Mouse (Mus musculus) CD4-positive, CD25-positive, alpha-beta regulatory T cell, adult 4 months (primary cell): ENCODE data around the gene Rin1. TPM values are rescaled to one million over a fixed set of nuclear protein-coding genes. Genes with fewer than 3 reads are reported as not detected.
"Not testable (repeated sequence)": the region's sequence is repeated elsewhere in the genome, so short reads cannot be mapped to it uniquely, and the experiment has no call there.

ENCODE experiments used
- ATAC-seq: one replicate; pipeline ENCODE4 v1.8.0; 2017
- polyA plus RNA-seq, 2 experiments: library from polyadenylated mRNA; unstranded; fragments of 100-300 nt; shearing (Covaris generic); gene quantifications; one replicate each; pipeline ENCODE4 v1.2.1; 2017

Gene Rin1
- polyA plus RNA-seq, result under 1 TPM; 0.14 to 0.17 TPM

DNA sequence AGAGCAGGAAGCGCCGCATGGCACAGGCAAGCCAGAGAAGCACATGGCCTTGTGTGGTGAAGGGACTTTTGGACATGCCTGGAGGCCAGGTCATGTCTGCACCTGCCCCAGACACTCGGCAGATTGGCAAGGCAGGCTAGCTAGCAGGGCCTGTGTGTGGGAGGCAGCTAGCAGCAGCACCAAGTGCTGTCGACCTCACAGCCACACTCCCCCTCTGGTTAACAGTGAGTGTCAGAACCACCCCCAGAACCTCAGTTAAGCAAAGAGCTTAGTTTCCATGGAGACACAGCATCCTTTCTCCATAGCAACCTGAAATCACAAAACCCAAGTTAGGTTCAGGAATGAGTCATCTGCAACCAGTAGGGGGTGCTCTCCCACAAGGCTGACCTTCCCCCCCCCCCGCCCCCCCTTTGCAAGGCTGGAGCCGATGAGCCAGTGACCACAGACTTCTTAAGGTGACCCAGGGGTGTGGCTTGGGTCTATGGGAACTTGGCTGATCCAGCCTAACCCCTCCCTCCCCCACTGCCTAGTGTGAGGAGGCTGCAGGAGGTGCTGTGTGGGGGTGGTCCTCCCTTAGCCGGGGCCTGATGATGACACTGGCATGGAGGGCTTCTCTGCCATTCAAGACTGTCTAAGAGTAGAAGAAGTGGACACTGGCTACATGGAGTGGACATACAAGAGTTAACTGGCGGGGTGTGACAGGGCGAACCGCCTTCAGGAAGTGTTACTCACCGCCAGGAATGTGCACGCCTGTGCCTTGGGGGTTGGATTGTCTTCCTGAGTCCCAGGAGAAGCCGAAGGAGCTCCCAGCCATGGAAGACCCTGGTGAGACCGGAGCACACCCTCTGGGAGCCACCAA, at the start of gene Rin1:
Gene Rin1, plus strand, starts transcription at position 435 of the 859 bp plus-strand sequence.
- peak; percentile 56 for ATAC-seq

GRCm38 (mm10) chr19:5001666-5002406, 48.4 kb upstream of the Rin1 start:
- peak; percentile 95 for ATAC-seq

DNA sequence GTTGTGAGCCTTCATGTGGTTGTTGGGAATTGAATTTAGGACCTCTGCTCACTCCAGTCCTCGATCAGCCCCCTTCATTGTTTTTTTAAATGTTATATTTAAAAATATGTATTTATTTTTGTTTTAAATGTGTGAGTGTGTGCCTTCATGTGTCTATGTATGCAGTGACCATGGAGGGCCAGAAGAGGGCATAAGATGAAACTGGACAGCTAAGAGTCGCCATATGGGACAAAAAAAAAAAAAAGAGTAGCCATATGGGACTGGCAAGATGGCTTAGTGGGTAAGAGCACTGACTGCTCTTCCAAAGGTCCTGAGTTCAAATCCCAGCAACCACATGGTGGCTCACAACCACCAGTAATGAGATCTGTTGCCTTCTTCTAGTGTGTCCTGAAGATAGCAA, 46.6 kb upstream of the Rin1 start:
- not testable (repeated sequence) for ATAC-seq

DNA sequence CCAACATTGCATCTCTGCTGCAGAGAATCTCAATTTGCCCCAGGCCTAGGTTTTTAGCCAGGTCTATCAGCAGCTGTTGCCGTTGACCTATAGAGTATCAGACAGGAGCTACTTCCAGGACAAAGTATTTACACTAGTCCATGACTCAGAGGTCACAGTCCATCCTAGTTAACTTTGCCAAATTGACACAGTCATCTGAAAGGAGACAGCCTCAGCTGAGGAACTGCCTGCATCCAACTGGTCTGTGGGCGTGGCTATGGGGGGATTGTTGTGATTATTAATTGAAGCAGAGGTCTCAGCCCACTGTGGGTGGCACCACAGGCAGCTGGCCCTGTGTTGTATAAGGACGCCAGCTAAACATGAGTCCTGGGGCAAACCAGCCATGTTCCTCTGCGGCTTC, 45.4 kb upstream of the Rin1 start:
- no peak for ATAC-seq

DNA sequence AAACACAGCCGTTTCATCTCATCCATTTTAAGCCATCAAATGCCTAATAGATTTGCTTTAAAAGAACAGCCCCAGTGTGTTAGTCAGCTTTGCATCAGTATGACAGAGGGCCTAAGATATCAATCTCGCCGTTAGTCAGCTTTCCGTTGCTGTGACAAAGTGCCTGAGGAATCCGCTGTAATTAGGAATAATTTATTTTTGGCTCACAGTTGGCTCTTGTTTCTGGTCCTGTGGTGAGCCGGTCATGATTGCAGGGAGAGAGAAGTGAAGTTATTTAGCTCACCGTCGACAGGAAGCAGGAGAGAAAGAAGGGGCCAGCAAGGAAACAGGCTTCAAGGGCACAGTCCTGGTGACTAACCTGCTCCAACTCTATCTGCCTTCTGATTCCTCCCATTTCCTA, 37.1 kb upstream of the Rin1 start:
- no peak for ATAC-seq

DNA sequence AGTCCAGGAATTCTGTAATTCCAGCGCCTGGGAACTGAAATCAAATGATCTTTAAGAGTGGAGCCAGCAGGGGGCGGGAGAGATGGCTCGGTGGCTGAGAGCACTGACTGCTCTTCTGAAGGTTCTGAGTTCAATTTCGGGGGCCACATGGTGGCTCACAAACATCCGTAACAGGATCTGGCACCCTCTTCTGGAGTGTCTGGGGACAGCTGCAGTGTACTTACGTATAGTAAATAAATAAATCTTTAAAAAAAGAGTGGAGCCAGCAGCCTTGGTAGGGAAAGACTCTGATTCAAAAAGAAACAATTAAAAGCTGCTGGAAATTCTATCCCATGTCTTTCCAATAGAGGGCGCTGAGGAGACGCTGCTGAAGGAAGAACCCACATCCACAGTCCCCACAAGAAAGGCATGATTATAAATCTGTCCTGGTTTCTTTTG, 35.3 kb upstream of the Rin1 start:
- peak; percentile 56 for ATAC-seq

GRCm38 (mm10) chr19:5016221-5016742, 34.0 kb upstream of the Rin1 start:
- no peak for ATAC-seq

- peak; percentile 81 for ATAC-seq
Measured at GRCm38 (mm10) chr19:5016782-5017181, 33.5 kb upstream of the Rin1 start.

DNA sequence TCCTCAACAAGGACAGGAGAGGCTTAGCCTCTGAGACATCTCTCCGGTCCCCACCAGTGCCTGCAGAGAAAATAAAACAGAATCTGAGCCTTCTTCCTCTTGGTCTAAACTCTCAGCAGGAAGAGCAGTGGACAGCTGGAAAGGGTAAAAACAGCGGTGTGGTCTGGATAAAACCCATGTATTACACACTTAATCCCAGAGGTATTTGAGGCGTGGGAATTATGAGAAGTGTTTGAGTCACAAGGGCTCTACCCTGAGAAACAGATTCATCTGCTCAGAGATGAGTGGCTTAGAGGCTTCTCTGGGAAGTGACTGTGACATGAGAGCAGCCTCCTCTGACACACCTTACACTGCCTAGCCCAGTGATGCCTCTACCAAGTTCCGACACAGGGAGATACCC, 32.7 kb upstream of the Rin1 start:
- ATAC-seq, result no peak

DNA sequence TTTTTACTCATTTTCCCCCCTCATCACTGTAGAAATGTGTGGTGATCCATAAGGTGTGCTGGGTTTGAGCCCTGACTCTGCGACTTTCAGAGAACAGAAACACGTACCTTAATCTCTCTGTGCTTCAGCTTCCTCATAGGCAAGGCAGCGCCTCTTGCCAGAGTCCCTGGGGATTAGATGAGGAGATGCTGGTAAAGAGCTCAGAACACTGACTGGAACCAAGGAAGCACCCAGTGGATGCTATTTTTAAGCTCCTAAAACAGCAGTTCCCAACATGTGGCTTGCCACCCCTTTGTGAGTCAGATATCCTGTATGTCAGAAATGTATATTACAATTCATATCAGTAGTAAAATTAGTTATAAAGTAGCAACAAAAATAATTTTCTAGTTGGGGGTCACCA, 32.1 kb upstream of the Rin1 start:
- ATAC-seq, result no peak

DNA sequence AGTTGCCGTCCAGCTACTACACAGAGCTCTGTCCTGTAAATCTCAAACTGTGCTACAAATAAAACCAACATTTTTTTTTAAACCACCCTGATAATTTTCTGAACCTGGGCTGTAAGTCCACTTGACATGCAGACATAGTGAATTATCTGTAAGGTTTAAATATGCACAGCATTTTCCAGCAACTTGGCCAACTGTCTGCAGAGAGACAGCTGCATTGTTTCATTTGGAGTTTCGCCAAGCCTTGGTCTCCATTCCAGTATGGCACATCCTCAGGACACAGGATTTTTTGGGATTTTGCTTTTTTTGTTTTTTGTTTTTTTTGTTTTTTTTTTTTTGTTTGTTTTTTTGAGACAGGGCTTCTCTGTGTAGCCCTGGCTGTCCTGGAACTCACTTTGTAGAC, 28.9 kb upstream of the Rin1 start:
- ATAC-seq, result no peak

DNA sequence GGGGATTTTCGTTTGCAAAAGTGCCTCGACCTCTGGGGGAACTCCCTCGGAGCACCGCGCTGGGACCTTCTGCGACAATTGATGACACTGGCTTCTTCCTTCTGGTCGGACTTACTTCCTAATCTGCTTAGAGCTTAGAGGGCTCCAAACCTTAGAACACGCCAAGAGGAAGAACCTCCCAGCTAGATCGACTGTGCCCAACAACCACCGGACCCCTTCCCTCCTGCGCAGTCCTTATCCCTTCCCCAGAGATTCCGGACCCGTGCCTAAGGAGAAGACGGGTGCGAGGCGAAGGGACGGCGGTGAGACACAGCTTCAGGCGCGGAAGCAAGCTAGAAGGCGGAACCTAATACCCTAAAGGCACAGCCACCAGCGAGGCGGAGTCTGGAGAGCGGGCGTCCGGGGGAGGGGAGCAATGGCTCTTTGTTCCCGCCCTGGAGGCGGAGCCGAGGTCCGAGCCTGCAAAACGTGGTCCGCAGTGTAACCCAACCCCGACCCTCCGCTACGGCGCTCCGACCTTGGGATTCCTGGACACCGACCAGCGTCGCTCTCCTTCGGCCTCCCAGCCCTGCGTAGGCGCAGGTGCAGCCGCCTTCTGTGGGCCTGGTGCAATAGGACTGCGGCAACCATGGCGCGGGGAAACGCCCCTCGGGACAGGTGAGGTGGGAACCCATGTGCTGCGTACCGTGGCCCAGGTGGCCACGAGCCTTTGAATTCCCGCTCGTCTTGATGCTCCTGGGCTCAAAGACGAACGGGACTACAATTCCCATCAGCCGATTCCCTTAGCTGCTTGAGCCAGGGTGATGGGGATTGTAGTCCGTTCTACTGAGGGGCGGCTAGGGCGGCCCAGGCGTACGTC, 26.4 kb upstream of the Rin1 start, which contains the start of gene Slc29a2:
Gene Slc29a2, plus strand, starts transcription at position 240 of the 859 bp plus-strand sequence.
- peak; percentile 92 for ATAC-seq

DNA sequence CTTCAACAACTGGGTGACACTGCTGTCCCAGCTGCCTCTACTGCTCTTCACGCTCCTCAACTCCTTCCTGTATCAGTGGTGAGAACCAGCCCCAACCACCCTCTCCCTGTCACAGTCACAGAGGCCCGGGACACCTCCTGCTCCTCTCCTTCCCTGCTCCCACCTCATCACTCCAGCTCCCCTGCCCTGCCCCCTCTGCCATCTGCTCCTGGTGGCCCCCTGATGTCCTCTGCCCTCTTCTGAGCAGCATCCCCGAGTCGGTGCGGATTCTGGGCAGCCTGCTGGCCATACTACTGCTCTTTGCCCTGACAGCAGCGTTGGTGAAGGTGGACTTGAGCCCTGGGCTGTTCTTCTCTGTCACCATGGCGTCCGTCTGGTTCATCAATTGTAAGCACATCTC, 24.2 kb upstream of the Rin1 start:
- ATAC-seq, result no peak

- no peak for ATAC-seq
Measured at GRCm38 (mm10) chr19:5032686-5033085, 17.6 kb upstream of the Rin1 start.

- no peak for ATAC-seq
Measured at GRCm38 (mm10) chr19:5036577-5036976, 13.7 kb upstream of the Rin1 start.

DNA sequence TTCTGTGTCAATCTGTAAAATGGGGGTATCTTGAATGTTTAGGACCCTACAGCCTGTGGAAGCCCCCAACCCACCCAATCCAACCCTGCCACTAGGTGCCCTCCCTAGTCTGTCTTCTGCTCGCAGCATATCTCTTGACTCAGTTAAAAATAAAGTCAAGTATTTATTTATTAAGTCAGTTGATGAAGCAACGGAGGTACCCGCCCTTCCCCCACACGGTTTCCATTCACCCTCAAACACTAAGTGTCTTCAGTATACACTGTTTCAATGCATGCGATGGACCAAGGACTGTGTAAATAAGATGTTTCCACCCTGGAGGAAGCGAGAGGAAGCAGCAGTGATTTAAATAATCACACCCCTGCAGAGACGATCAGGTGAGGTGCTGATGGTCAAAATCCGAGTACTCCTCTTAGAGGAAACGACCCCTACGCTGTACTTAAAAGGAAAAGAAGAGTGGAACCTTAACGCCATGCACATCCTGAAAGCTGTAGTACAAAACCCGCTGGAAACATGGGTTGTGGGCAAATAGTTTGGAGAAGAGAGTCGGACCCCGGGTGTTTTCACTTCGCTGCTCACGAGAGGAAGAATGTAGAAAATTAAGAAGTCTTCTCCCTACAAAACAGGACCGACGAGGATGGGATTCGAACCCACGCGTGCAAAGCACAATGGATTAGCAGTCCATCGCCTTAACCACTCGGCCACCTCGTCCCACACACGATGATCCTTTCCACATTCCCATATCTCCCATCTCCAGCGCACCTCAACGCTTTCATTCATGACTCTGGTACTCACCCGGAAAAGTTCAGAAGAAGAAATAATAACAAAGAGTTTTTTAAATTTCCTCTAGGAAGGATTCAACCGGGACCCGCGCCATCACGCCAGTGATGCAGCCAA, 12.4 kb upstream of the Rin1 start:
- no peak for ATAC-seq

- peak; percentile 85 for ATAC-seq
Measured at GRCm38 (mm10) chr19:5038709-5039156, 11.5 kb upstream of the Rin1 start, which contains the start of the genes B4gat1 and AC124502.3. TSS of gene B4gat1 (plus strand) at chr19:5038826. TSS of gene AC124502.3 (plus strand) at chr19:5038891.

- ATAC-seq, result no peak
Measured at GRCm38 (mm10) chr19:5039301-5040114, 10.8 kb upstream of the Rin1 start.

GRCm38 (mm10) chr19:5040862-5041523, 9.3 kb upstream of the Rin1 start, which contains the start of gene Brms1:
TSS of gene Brms1 (plus strand) at chr19:5041354.
- peak; percentile 75 for ATAC-seq

DNA sequence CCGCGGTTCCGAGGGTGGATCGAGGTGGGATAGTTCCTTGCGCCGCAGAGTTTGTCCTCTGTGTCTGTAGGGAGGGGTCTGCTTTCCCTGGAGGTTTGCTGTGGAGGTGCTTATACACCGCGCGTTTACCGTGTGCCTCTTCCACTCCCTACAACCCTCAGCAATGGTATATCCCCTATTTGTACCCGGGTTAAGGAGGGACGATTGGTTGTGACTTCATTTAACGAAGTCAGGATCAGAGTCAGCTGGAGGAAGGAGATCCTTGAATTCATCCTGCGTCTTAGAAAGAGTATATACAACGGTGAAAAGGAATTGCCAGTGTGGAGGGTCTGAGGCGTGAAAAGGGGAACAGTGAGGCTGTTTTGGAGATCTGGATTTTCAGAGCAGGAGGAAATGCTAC, 8.7 kb upstream of the Rin1 start:
- peak; percentile 9 for ATAC-seq
